Mouse (Mus musculus) gastrocnemius, adult 8-10 months (tissue): ENCODE results near the gene Epb41l4b. TPM values are rescaled to one million over a fixed set of nuclear protein-coding genes. Genes with fewer than 3 reads are reported as not detected.
A peak's percentile ranks its signal among the peaks of the same experiment; 100 is the strongest.

ENCODE experiments used
- DNase-seq, 2 experiments: peaks; one replicate each; pipeline ENCODE4 v3.0.0; 2022; ENCODE audit warnings: low spot score in 2 of 2
- total RNA-seq, 4 experiments: library from RNA; stranded (reverse); gene quantifications; 2 replicates each; pipeline ENCODE4 v1.2.4; 2022

Epb41l4b gene
- total RNA-seq, result 1 to 10 TPM; 3.6 to 7.4 (median 5.8) TPM

DNA sequence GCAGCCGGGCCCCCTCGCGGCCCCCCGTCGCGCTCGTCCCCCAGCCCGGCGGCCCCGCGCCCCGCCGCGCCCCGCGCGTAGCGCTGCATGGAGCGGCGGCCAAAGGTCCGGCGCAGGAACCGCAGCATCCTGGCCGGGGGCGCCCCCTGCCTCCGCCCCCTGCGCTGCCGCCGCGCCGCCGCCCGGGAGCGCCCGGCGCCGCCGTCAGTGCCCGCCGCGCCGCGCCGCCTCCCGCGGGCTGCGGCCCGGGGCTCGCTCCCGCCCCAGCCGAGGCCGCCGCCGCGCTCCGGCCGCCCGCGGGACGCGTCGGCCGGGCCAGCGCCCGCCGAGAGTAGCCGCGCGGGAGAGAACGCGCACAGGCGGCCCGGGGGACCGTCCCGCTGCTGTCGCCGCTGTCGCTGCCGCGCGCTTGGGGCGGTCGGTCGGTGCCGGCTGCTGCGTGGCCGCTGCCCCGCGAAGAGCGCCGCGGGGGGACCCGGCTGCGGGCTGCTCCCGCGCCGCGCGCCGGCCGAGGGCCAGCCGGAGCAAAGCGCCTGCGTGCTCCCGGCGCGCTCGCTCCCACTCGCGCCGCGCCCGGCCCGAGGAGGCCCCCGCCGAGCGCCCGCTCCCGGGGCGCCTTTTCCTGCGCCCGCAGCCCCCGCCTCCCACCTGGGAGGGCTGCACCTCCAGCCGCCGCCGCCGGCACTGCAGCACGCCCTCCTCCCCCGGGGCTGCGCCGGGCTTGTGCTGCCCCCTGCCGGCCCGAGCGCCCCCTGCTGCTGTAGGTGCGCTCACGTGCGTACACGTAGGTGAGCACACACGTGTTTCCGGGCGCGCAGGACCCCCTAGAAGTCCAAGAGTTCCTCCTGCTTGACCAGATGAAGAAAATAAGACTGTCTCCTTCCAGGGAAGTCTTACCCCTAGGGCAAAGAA, at the start of gene Epb41l4b:
TSS of gene Epb41l4b (minus strand) at position 412 of the 912 bp plus-strand sequence.
- peak; percentile 69 to 74 for DNase-seq

DNA sequence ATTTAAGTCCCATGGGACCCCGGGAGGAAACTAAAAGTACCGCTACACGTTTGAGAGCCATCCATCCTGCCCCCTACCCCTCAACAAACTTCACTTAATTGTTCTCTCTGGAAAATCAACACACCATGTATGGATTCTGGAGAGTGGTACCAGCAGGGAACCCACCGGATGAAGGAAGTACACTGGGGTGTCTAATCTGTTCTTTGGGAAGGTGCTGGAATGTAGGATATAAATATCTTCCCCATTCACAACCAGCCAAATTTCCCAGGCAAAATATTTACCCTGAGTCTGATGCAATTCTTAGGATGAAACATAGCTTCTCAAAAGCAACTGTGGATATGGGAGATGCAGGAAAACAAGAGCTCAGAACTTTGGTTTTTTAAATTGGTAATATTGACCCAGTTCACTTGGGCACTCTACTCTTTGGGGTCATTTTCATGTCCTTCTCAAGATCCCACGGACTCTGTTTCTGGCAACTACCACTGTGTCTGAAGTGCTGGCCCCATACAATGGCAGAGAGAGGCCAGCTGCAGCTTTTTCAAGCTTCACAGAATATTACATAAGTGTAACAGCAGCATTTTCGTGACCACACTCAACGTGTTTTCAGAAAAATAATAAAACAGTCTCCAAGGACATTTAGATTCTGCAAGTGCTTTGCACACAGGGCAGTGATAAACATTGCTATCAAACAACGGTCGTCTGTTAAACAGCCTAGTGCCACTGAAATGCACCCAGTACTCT, 48.5 kb upstream of the Epb41l4b start:
- DNase-seq, result no peak

DNA sequence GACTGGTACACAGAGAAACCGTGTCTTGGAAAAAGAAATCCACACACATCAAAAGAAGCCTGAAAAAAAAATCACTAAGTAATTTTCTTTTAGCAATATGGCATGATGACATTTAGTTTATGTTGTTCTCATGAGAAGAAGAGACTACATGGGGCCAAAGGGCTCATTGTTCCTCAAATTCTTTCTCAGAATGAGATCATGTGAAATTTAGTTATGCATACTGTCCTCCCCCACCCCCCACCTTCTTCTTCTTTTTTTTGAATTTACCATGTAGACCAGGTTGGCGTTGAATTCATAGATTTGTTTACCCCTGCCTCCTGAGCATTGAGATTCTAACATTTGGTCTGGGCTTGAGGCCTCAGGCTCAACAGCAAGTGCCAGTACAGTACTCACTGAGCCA, 46.6 kb upstream of the Epb41l4b start:
- no peak for DNase-seq

DNA sequence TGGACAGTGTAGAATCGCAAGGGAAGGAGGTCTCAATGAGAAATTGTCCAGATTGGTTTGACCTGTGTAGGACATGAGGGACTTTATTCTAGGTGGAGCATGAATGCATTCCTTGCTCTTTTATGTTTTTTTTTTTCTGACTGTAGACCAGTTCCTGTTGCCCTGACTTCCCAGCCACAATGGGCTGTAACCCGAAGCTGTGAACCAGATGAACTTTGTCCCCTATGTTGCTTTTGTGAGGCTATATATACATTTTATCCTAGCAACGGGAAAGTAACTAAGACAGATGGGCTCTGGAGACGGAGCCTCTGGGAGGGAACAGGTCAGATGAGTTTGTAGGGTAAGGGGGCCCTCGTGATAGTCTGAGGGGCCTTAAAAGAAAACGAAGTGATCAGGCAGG, 42.8 kb upstream of the Epb41l4b start:
- no peak for DNase-seq

DNA sequence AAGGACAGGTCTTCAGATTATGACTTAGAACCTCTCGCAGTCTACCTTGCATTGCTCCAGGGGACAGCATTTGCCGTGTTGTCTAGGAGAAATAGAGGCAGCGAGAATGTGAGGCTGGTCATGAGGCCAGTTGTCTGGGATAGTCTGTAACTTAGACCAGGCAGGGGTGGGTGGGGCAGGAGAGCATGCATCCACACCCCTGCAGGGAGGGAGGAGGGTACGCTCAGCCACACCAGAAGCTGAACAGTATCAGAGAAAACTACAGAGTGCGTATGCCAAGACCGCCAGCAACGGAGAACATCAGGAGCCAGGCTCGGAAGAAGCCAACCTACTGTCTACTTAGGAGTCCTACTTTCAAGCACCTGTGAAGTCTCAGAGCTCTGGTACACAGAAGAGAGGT, 42.2 kb upstream of the Epb41l4b start:
- no peak for DNase-seq

DNA sequence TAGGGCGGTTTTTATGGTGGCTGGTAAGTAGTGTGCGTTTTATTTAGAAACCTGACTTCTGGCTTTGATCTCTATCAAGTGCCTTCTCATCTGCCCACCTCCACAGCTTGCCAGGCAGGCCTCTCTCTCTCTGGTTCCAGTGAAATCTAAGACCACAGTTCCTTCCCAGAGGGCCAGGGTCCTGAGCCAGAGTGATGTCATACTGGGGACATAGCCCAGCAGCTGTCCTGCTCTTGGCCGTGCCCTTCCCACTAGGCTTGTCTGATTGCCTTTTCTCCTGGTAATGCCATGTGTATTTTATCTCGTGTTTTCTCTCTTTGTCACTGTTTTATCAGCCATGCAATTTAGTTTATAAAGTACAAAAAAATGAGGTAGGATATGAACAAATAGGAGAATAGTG, 40.3 kb upstream of the Epb41l4b start:
- peak; percentile 78 to 85 for DNase-seq

DNA sequence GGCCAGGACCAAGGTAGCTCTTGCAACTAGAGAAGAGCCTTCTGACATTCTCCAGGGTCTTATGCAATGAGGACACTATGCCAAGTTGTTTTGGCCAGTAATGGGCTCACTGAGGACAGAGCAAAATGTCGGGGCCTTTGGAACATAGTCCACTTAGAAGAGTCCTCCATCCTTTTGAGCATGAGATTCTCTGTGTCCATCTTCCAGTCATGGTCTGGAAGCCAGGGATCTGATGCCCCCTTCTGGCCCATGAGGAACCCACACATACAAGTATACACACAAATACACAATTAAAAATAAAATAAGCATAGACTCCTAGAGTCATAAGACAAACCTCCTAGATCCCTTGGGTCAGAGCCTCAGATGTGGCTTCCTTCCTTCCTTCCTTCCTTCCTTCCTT, 38.3 kb upstream of the Epb41l4b start:
- DNase-seq, result peak in 1 of 2 experiments; percentile 32

DNA sequence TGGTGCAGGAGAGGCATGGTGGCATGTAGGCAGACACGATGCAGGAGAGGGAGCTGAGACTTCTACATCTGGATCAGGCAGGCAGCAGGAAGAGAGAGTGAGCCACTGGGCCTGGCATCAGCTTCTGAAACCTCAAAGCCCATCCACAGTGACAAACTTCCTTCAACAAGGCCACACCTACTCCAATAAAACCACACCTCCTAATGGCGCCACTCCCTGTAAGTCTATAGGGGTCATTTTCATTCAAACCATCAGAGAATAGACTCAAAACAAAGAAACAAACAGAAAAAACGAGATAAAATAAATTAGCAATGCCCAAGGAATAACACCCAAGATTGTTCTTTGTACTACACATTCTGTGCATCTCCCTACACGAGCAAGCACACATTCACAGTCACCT, 35.6 kb upstream of the Epb41l4b start:
- DNase-seq, result no peak

DNA sequence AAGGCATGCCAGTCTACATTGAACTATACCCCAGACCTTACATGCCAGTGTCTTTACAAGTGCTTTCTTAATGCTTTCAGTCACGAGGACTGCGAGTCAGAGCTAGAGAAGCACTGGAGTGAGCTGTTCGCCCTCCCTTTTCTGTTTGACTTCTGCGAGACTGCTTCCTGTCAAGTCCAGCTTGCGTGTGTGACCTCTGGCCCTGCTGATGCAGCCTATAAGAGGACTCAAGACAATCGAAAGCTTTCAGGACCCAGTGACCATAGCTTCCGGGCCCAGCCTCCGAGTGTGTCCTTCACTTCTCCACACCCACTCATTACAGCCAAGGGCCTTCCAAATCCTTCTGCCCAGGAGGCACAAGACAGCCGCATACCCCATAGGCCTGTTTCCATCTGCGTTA, 32.1 kb upstream of the Epb41l4b start:
- DNase-seq, result no peak

DNA sequence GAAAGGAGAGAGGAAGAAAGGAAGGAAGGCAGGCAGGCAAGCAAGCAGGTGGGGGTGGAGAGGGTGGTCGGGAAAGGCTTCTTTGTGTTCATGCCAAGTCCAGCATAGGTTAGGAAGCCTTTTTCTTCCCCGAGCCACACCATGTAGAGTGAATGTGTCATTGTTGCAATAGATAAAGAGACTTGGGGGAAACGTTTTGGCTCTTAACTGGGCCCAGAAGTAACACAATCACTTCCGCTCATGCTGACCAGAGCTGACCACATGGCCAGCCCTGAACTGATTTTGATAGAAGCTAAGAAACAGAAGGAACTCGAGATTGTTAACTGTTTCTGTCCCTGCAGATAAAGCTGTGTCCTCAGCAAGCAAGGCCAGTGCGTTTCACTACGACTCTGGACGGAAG, 29.6 kb upstream of the Epb41l4b start:
- DNase-seq, result no peak

DNA sequence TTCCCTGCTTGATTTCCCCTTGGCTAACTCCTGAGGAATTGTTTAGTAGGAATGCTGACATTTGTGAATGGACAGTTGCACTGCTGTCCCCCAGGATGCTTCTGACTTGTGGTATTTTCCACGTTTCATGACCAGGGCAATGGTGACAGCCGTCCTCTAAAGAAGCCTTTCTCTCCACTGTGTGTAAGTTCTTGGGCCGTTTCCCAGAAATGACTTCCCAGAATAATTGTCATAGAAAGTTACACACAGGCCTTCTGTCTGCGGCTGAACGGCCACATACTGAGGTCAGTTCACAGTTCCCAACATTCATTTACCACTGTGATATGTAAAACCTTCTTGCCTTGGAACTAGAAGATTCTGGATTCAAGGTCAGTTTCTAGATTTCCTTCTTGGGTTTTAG, 28.6 kb upstream of the Epb41l4b start:
- no peak for DNase-seq

DNA sequence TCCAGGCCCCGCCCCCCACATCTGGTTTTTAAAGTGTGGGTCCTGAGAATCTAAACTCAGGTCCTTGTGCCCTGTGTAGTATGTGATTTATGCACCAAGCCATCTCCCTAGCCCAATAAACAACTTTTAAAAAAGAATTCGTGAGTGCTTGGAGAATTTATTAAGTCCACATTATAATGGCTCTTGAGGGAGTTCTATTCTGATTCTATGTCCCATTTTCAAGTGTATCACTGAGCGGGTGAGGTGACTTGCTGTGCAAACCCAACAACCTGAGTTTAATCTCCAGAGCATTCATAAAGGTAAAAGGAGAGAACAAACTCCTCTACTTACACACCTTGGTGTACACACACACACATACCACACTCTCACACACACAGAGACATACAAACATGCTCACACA, 25.4 kb upstream of the Epb41l4b start:
- no peak for DNase-seq

DNA sequence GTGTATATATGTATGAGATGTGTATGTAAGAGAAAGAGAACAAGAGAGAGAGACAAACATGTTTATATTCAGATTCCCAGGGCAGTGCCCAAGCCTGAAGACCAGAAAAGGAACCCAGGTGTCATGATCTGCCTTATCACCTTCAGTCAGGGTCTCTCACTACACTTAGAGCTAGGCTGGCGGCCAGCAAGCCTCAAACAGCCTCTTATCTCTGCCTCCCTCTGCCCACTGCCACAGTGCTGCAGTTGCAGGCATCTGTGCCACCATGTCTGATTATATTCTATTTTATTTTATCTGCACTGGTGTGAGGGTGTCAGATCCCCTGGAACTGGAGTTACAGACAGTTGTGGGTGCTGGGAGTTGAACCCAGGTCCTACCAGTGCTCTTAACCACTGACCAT, 25.0 kb upstream of the Epb41l4b start:
- no peak for DNase-seq

DNA sequence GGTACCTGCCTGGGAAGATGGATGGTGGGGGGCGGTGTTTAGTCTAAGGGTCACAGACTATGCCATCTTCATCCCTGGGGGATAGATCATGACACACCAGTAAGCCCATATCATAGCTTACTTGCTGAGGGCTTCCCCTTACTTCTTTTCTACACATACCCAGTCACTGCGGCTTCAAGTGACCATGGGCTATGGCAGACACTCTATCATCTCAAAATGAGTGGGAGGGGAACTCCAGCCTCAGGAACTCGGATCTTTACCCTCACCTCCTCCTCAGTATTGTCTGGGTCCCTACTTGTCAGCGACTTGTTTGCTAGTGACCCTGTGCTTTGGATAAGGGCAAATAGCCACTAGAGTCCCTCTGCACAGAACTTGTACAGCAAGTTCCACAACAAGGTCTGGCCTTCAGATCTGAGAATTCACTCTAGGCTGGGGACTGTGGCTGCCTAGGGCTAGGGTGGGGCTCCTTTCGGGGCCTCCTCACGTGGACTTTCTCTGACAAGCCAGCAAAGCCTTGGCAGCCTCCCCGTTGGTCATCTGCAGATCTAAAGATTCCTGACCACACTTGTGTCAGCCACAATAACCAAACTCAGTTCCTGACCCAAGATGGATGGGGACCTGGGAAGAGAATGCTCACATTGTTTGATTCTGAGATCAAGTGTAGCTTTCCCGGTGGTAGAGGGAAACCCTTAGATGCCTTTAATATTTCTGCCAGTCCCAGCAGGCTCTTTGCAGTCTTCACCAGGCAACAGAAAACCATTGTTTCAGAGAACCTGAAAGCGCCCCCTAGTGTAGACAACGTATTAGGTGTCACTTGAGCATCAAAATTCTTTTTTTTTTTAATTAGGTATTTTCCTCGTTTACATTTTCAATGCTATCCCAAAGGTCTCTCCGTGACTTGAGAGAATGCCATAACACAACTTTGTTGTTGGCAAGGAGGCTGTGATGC, 24.0 kb upstream of the Epb41l4b start:
- DNase-seq, result no peak

DNA sequence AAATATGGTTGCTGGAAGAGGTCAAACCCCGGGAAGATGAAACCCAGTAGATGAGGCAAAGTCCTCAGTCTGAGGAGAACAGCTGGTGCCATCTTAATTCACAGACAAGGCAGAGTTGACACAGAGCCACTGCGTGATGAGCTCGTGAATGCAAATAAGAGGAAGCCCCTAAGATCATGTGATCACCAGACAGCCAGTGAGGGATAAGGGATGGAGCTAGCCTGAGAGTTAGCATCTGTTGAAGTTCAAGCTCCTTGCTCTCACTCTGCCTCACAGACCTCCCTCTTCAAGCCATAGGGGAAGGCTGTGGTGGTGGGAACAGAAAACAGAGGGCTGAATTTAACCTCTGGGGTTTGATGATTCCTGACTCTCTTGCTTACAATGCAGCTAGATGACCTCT, 22.4 kb upstream of the Epb41l4b start:
- DNase-seq, result no peak

DNA sequence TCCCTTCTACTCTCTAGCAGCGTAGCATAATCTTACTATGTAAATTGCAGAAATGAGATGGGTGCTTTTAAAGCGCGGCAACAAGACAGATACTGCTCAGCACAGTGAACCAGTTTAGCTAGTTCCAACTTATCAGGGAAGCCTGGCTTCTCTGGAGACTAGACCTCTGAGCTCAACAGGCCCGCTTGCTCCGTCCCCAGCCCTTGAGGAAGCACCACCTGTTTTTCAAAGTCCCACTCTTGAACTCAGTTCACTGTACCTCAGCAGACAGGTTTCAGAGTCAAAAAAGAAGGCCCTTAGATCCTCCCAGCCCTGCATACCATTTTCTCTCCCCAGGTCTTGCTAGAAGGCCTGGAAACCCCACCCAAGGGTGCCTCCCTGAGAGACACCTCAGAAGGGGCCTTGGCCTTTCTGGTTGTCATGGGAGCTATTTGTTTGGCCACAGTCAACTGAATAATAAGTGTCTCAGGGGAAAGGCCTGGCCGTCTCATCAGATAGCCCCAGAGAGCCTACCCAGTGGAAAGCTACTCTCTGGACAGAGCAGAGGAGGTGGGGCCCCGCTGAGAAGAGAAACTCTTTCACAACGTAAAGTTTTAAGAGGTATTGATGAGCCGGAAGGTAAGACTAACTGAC, 21.5 kb upstream of the Epb41l4b start:
- no peak for DNase-seq

DNA sequence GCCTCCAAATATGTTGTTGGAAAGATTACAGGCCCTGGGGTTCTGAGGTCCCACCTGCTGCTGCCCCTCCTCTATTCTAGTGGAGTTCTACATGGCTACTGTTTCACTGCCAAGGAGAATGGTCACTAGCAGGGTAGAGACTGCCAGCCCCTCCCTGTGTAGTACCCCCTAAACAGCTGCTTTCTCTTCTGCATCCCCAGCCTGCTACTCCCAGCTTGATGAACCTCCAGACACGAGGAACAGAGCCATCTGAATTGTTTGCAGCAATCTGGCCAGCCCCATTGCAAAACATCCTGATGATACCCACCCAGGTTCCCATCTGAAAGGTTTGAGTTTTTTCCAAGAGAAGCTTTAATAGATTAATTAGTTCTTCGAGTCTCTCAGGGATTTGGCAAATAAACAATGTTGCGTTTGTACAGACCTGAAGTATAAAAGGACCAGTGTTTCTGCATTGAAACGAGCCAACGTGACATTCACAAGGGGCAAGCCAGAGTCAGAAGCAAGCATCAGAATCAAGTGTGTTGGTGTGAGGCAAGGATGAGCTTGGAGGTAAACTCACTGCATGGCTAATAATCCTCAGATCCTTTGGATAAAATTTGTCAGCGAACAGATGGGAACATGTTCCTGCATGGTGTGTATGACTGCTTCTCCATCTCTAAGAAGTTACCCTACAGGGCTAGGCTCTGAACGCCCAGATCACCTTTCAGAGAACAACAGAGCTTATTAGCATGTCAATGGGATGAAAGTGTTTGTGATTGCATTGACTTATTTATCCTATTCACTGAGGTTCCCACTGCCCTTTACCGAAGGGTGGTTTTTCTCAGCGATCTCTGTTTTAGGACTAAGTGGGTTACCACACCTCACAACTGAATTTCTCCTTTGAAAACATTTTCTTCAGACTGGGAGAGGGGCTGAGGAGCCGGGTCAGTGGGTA, 19.8 kb upstream of the Epb41l4b start:
- no peak for DNase-seq

DNA sequence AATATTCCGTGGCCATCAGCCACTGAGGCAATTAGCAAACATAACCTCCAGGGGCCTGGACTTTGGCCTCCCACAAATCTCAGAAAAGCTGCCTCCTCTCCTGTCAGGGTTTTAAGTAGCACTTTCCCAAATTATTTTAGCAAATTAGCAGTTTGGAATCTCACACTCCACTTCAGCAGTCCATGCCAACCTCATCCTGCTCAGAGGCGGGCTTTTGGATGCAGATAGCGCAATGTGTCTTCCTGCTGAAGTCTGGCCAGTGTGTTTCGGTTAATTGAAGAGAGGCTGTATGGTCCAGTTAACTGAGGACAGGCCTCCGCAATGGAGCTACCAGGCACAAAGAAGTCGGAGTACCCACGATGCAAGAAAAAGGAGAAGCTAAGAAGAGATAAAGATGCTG, 17.3 kb upstream of the Epb41l4b start:
- DNase-seq, result no peak

DNA sequence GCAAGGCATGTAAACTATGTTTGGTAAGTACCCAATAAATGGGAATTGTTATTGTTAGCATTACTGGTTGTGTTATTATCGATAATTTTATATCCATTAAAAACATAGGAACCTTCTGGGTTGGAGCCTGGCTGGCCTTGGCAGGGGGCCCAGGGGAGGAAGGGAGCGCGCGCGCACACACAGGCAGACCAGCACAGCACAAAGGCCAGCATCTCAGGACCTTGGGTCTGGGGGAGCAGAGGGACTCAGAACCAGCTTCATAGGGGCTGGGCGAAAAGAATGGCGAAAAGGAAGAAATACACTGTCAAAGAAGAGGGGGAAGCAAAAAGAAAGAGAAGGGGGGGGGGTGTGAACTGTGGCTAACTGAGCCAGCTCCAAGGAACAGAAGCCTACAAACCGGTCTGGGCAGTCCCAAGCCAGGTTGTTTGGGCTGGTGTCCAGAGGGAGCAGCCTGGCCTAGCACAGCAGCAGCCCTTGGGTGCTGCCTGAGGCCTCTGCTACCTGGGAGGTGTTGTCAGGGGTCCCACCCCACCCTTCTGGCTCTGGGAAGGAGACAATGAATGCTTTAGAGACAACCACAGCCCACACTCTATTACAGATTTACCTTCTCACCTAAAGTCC, 13.4 kb upstream of the Epb41l4b start:
- DNase-seq, result no peak

DNA sequence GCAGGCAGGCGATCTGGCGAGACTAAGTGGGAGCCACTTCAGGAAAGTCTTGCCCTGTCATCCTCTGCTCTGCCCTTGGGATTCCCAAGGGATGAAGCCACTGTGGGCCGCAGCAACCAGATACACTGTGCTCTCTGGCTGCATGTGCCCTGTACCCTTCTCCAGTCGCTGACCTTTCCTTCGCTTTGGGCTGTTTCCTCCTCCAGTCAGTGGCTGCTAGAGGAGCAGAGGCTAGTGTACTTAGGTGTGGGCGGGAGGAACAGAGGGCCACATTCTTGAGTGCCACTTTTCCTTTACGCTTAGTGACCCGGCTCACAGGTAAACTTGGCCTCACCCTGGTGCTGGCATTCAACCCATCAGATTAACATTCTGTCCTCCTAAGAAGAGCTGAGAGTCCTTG, 10.6 kb upstream of the Epb41l4b start:
- DNase-seq, result no peak
